Mouse (Mus musculus): ENCODE results near the gene E2f3. TPM values are rescaled to one million over a fixed set of nuclear protein-coding genes. Genes with fewer than 3 reads are reported as not detected.

The E2f3 gene
- polyA plus RNA-seq, 1 experiment, result 14.2 TPM

- TF ChIP-seq POLR2A (IDR thresholded peaks at IDR 0.05; ENCODE audit: extremely low read depth, insufficient read depth, low read length) (no peak), CTCF (IDR thresholded peaks at IDR 0.05; ENCODE audit: extremely low read depth, insufficient read depth, low read length) (no peak)
- Histone ChIP-seq H3K27ac (ENCODE audit: insufficient read depth, low read length) (no peak overlapping the region), H3K4me1 (ENCODE audit: control insufficient read depth, insufficient read depth, low read length) (no peaks in the 10 kb centered on the region), H3K4me3 (ENCODE audit: insufficient read depth, low read length) (no peak overlapping the region)
Observed at GRCm38 (mm10) chr13:29966966-29967365, 18.9 kb downstream of the E2f3 start.

DNA sequence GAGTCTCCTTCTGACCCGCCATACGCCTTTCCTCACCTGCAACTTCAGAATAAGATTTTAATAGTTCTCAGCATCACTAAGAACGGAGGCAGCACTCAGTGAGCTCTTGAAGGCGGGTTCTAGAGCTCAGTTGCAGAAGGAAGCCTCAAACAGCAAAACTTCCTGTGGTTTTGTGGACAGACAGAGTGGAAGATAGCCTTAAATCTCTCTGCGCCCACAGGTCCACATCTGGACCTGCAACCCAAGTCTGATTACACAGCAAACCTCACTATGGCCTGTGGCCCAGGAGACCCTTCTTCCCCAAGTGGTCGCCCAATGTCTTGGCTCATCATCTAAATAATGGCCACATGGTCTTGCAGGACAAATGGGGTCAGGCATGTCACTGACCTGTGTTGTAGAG lies 21.8 kb downstream of the E2f3 start:
- no peaks in the 10 kb centered on the region for H3K4me1 ChIP-seq (ENCODE audit: control insufficient read depth, insufficient read depth, low read length)
- TF ChIP-seq POLR2A (IDR thresholded peaks at IDR 0.05; ENCODE audit: extremely low read depth, insufficient read depth, low read length) (no peak), CTCF (IDR thresholded peaks at IDR 0.05; ENCODE audit: extremely low read depth, insufficient read depth, low read length) (no peak)
- H3K27ac ChIP-seq (ENCODE audit: insufficient read depth, low read length), result no peak overlapping the region
- no peak overlapping the region for H3K4me3 ChIP-seq (ENCODE audit: insufficient read depth, low read length)

- Histone ChIP-seq H3K4me1 (ENCODE audit: control insufficient read depth, insufficient read depth, low read length) (peaks cover 3% of the 10 kb centered on the region), H3K4me3 (ENCODE audit: insufficient read depth, low read length) (no peak overlapping the region), H3K27ac (ENCODE audit: insufficient read depth, low read length) (no peak overlapping the region)
- TF ChIP-seq POLR2A (IDR thresholded peaks at IDR 0.05; ENCODE audit: extremely low read depth, insufficient read depth, low read length) (no peak), CTCF (IDR thresholded peaks at IDR 0.05; ENCODE audit: extremely low read depth, insufficient read depth, low read length) (no peak)
Observed at GRCm38 (mm10) chr13:29960416-29960815, 25.4 kb downstream of the E2f3 start.

DNA sequence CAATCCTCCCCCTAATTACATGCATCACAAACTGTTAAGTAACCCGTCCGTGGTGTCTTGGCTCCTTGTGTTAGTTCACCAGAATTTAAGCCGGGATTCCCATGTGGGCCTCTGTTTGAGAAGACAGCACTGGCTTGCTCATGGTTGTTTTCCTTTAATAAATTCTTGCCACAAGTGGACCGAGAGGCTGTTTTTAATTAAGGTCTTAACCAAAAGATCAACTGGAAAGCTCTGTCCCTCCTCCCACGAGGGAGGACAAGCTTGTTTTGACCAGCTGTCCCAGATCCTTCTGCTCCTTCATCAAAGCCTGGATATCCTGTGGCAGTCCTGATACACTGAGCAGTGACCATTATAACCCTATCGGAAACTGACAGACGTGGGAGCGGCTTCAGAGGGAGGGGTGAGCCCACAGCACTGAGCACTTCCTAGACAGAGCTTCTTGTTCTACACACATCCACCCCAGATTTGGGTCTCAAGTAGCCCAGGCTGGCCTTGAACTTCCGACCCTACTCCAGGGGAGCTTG lies 28.1 kb downstream of the E2f3 start:
- no peak overlapping the region for H3K4me3 ChIP-seq (ENCODE audit: insufficient read depth, low read length)
- no peak overlapping the region for H3K27ac ChIP-seq (ENCODE audit: insufficient read depth, low read length)
- TF ChIP-seq POLR2A (IDR thresholded peaks at IDR 0.05; ENCODE audit: extremely low read depth, insufficient read depth, low read length) (no peak), CTCF (IDR thresholded peaks at IDR 0.05; ENCODE audit: extremely low read depth, insufficient read depth, low read length) (no peak)
- peaks cover 3% of the 10 kb centered on the region for H3K4me1 ChIP-seq (ENCODE audit: control insufficient read depth, insufficient read depth, low read length)

DNA sequence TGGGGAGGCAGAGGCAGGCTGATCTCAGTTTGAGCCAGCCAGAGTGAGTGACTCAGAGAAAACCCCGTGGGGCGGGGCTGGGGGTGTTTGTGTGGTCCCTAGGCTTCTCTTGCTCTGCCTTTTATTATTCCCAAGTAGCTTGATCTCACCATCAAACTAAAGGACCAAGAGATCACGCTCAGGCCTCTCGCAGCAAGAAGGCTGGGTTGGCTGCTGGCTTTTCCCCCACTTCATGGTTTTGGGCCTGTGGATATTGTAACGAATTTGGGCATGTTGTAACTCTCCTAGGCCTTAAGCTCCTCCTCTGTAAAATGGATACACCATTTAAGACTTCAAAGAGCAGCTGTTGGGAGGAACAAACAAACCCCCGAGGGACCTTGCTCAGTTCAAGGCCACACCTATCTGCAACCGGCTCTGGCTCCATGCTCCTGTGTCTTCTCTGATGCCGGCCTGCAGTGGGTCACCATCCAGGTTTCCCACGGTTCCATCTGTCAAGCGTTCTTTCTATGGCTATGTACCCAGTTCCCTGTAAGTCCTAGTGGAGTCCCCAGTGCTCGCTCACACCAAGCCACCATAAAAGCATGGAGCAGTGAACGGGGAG lies 28.9 kb downstream of the E2f3 start:
- no peak overlapping the region for H3K4me3 ChIP-seq (ENCODE audit: insufficient read depth, low read length)
- H3K4me1 ChIP-seq (ENCODE audit: control insufficient read depth, insufficient read depth, low read length), result peaks cover 3% of the 10 kb centered on the region
- no peak for TF ChIP-seq POLR2A (IDR thresholded peaks at IDR 0.05; ENCODE audit: extremely low read depth, insufficient read depth, low read length)
- TF ChIP-seq CTCF (IDR thresholded peaks at IDR 0.05; ENCODE audit: extremely low read depth, insufficient read depth, low read length), result no peak
- no peak overlapping the region for H3K27ac ChIP-seq (ENCODE audit: insufficient read depth, low read length)

DNA sequence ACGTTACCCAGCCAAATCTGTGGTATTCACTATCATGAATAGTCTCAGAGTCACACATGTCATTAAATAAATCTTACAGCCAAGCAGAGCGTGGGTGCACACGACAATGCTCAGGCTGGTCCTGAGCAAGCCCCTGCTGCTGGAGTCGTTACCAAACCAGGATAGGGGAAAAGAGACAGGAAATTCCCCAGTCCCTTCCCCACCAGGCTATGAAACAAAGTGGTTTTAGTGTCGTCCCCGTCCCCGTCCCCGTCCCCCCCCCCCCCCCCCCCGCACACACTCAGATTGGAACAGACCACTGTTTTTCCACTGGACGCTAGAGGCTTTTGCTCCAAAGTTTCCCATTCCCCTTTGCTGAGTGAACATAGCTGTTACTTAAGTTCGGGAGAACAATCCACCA lies 30.6 kb downstream of the E2f3 start:
- H3K4me1 ChIP-seq (ENCODE audit: control insufficient read depth, insufficient read depth, low read length), result peaks cover 3% of the 10 kb centered on the region
- H3K4me3 ChIP-seq (ENCODE audit: insufficient read depth, low read length), result no peak overlapping the region
- no peak for TF ChIP-seq CTCF (IDR thresholded peaks at IDR 0.05; ENCODE audit: extremely low read depth, insufficient read depth, low read length)
- no peak for TF ChIP-seq POLR2A (IDR thresholded peaks at IDR 0.05; ENCODE audit: extremely low read depth, insufficient read depth, low read length)
- no peak overlapping the region for H3K27ac ChIP-seq (ENCODE audit: insufficient read depth, low read length)

DNA sequence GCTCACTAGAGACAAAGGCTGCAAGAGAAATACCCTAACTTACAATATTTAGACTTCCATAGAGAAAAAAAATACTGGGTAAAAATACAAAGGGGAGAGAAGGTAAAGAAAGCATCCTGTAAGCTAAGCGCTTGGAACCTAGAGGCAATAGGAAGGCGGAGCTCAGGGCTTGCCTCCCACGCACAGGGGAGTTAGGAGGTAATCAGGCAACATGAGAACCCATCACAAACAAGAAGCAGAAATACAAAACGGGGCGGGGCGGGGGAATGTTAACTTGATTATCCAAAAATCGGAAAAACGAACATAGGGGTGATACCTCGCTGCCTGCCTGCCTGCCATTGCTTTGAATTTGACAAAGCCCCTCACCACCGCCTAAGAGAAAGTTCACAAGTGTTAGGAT lies 31.1 kb downstream of the E2f3 start:
- TF ChIP-seq CTCF (IDR thresholded peaks at IDR 0.05; ENCODE audit: extremely low read depth, insufficient read depth, low read length) (no peak), POLR2A (IDR thresholded peaks at IDR 0.05; ENCODE audit: extremely low read depth, insufficient read depth, low read length) (no peak)
- Histone ChIP-seq H3K4me3 (ENCODE audit: insufficient read depth, low read length) (no peak overlapping the region), H3K27ac (ENCODE audit: insufficient read depth, low read length) (no peak overlapping the region), H3K4me1 (ENCODE audit: control insufficient read depth, insufficient read depth, low read length) (peaks cover 3% of the 10 kb centered on the region)

DNA sequence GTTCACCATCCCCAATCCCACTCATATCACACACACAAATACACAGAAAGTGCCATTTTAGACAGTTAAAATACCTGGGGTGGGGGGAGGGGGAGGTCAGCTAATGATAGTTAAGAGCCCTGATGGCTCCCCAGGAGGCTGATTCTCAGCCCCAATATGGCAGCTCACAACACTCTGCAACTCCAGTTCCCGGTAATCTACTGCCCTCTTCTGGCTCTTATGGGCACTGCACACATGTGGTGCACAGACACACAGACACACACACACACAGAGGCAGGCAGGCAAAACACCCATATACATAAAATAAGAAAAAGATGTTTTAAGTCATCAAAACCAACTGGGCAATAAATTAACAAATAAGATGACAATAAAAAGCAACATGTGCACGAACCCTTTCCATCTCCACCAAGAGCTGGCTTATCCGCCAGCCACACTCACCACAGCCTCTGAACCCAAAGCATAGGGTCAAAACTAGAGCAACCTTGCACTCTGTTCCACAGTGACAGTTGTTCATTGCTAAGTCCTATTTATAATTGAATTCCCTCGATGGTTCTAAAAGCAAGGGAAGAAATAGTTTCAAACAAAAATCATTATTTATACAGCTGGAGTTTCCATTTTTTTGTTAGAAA lies 32.3 kb downstream of the E2f3 start:
- no peak overlapping the region for H3K4me3 ChIP-seq (ENCODE audit: insufficient read depth, low read length)
- peaks cover 3% of the 10 kb centered on the region for H3K4me1 ChIP-seq (ENCODE audit: control insufficient read depth, insufficient read depth, low read length)
- TF ChIP-seq CTCF (IDR thresholded peaks at IDR 0.05; ENCODE audit: extremely low read depth, insufficient read depth, low read length), result no peak
- no peak for TF ChIP-seq POLR2A (IDR thresholded peaks at IDR 0.05; ENCODE audit: extremely low read depth, insufficient read depth, low read length)
- no peak overlapping the region for H3K27ac ChIP-seq (ENCODE audit: insufficient read depth, low read length)

DNA sequence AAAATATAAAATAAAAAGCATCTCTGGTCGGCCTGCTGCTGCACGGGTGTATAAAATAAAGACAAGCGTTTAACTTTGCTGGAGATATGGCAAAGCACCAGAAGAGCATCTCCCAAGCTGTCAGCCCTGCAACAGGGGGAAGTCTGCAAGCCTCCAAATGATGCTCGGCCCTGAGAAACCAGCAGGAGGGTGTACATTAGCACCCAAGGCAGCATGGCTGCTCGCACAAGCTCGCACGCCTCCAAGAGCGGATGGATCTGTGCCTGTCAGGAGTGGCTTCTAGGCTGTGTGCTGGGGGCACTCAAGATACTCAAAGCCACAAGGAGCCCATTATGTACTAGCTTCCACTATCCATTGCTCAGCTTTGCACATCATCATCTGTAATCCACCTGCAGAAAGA lies 39.8 kb downstream of the E2f3 start:
- TF ChIP-seq POLR2A (IDR thresholded peaks at IDR 0.05; ENCODE audit: extremely low read depth, insufficient read depth, low read length) (no peak), CTCF (IDR thresholded peaks at IDR 0.05; ENCODE audit: extremely low read depth, insufficient read depth, low read length) (no peak)
- Histone ChIP-seq H3K27ac (ENCODE audit: insufficient read depth, low read length) (no peak overlapping the region), H3K4me3 (ENCODE audit: insufficient read depth, low read length) (no peak overlapping the region), H3K4me1 (ENCODE audit: control insufficient read depth, insufficient read depth, low read length) (no peaks in the 10 kb centered on the region; the same call in 1 of the 2 replicates)
